Mouse (Mus musculus) ES-E14 (cell line): ENCODE results near the gene St6galnac5. TPM values are rescaled to one million over a fixed set of nuclear protein-coding genes. Genes with fewer than 3 reads are reported as not detected.

Experiments
- DNase-seq: peaks from one replicate; pipeline ENCODE4 v3.0.0-alpha.2; 2013; ENCODE audit warnings: low read depth, low spot score
- H3K27ac ChIP-seq: 2 replicates; pipeline ENCODE4 v1.5.1; 2012; ENCODE audit warnings: low read depth, mild to moderate bottlenecking, low read length, moderate library complexity, mixed read lengths; ENCODE audit not compliant: poor library complexity, insufficient read depth, severe bottlenecking
- H3K36me3 ChIP-seq: 2 replicates; pipeline ENCODE4 v1.6.1; 2012; ENCODE audit warnings: mild to moderate bottlenecking, low read length, moderate library complexity, mixed read lengths; ENCODE audit not compliant: control insufficient read depth, poor library complexity, insufficient read depth, severe bottlenecking
- H3K4me1 ChIP-seq, 2 experiments: fragments of 150-350 bp in 1 of 2; sonication (generic) in 1 of 2; 2 replicates each; pipeline ENCODE4 v1.6.1; 2012; ENCODE audit warnings: low read length in 2 of 2, mild to moderate bottlenecking in 1 of 2, mixed read lengths in 1 of 2; ENCODE audit not compliant: control insufficient read depth in 2 of 2, insufficient read depth in 2 of 2, poor library complexity in 1 of 2
- H3K4me3 ChIP-seq, 2 experiments: fragments of 150-350 bp in 1 of 2; sonication (generic) in 1 of 2; 2 replicates each; pipeline ENCODE4 v1.5.1; 2012; ENCODE audit warnings: low read length in 2 of 2, low read depth in 1 of 2, mild to moderate bottlenecking in 1 of 2, mixed read lengths in 1 of 2; ENCODE audit not compliant: insufficient read depth in 1 of 2, poor library complexity in 1 of 2, severe bottlenecking in 1 of 2
- H3K9ac ChIP-seq: 2 replicates; pipeline ENCODE4 v1.6.1; 2012; ENCODE audit warnings: low read depth, mild to moderate bottlenecking, low read length, mixed read lengths; ENCODE audit not compliant: poor library complexity, insufficient read depth, severe bottlenecking
- H3K9me3 ChIP-seq: fragments of 150-350 bp; sonication (generic); 2 replicates; pipeline ENCODE4 v1.6.1; 2012; ENCODE audit warnings: low read depth, mild to moderate bottlenecking, low read length; ENCODE audit not compliant: control insufficient read depth, insufficient read depth
- CHD2 ChIP-seq: IDR thresholded peaks from 2 replicates; pipeline ENCODE4 v1.6.1; 2014; ENCODE audit warnings: mild to moderate bottlenecking, low read depth, low read length, inconsistent platforms
- HCFC1 ChIP-seq: IDR thresholded peaks from 2 replicates; pipeline ENCODE4 v1.6.1; 2012; ENCODE audit warnings: low read length, inconsistent platforms, borderline replicate concordance; ENCODE audit not compliant: insufficient read depth
- MAFK ChIP-seq: IDR thresholded peaks from 2 replicates; pipeline ENCODE4 v1.6.1; 2014; ENCODE audit warnings: mild to moderate bottlenecking, low read depth, low read length, inconsistent platforms; ENCODE audit not compliant: insufficient read depth
- ZC3H11A ChIP-seq: IDR thresholded peaks from 2 replicates; pipeline ENCODE4 v1.6.1; 2012; ENCODE audit warnings: low read depth, mild to moderate bottlenecking, inconsistent platforms, low read length, borderline replicate concordance
- ZNF384 ChIP-seq: IDR thresholded peaks from 2 replicates; pipeline ENCODE4 v1.6.1; 2012; ENCODE audit warnings: low read depth, low read length, inconsistent platforms
- in situ Hi-C, 2 experiments: fragments of 600-800 bp; cut with MboI; formaldehyde crosslinking; loops; one replicate each; pipeline ENCODE4 v1.15.1; 2025; ENCODE audit warnings: low sequenced_read_pairs in 2 of 2, inconsistent platforms in 1 of 2; ENCODE audit not compliant: unreplicated experiment in 2 of 2
- total RNA-seq: library from RNA; depleted of rRNA; stranded (reverse); fragments of 300-350 nt; gene quantifications from 2 replicates; pipeline ENCODE4 v1.2.3, GENCODE M21; 2012

The St6galnac5 gene
- total RNA-seq, 1 experiment: 0.27 TPM

DNA sequence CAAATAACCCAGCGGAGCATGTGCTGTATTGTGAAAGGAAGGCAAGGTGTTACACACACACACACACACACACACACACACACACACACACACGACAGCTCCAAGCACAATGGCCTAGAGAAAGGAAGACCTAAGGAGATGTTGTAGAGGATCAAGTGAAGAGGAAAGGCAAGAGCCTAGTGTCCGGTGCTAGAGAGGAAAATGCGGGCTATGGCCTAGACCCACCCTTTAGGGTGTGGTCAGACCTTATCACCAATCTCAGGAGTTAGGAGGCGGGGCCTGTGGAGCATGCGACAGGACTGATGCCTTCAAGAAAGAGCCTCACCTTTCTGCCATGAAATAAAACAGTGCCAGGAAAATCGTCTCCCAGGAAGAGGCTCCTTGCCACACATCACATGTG lies 33.5 kb downstream of the St6galnac5 start:
- in situ Hi-C loops: no loop called here
- no peaks in the 10 kb centered on the region for H3K9me3 ChIP-seq
- no peak for DNase-seq
- H3K27ac ChIP-seq: no peak overlapping the region
- TF ChIP-seq HCFC1 (no peak), ZNF384 (no peak), MAFK (no peak), ZC3H11A (no peak), CHD2 (no peak)
- H3K4me3 ChIP-seq: no peak overlapping the region
- no peaks in the 10 kb centered on the region for H3K4me1 ChIP-seq
- no peaks in the 10 kb centered on the region for H3K36me3 ChIP-seq
- H3K9ac ChIP-seq: no peak overlapping the region

DNA sequence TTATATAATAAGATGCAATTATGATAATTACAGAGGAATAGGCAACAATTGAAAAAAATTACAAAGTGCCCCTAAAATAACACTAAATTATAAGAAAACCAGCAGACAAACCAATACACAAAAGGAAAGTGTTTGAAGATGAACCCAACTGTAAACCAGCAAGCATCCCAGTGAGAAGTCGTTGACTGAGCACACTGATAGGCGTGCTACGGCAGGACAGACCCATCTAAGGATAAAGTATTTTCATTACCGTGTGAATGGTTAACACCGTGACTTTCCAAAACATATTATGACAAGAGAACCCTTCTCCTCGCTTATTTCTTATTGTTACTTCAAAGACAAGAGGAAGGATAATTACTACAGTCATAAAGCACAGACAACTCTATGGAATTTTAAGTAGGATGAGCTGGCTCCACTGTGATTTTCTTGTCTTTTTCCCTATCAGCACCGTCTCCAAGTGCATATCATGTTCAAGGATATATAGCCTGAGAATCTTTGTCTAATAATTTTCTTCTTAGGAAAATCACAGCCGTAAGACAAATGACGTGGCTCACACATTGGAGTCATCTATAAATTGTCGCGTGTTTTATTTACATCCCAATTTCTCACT lies 34.9 kb downstream of the St6galnac5 start:
- H3K4me1 ChIP-seq: peaks cover 0 to 4% of the 10 kb centered on the region in 2 experiments; a peak in 1 of 4 replicates
- no peak overlapping the region for H3K4me3 ChIP-seq
- no peak overlapping the region for H3K27ac ChIP-seq
- in situ Hi-C loops: no loop called here
- DNase-seq: no peak
- H3K9ac ChIP-seq: no peak overlapping the region
- H3K36me3 ChIP-seq: no peaks in the 10 kb centered on the region
- H3K9me3 ChIP-seq: no peaks in the 10 kb centered on the region
- TF ChIP-seq MAFK (no peak), ZC3H11A (no peak), CHD2 (no peak), ZNF384 (no peak), HCFC1 (no peak)

DNA sequence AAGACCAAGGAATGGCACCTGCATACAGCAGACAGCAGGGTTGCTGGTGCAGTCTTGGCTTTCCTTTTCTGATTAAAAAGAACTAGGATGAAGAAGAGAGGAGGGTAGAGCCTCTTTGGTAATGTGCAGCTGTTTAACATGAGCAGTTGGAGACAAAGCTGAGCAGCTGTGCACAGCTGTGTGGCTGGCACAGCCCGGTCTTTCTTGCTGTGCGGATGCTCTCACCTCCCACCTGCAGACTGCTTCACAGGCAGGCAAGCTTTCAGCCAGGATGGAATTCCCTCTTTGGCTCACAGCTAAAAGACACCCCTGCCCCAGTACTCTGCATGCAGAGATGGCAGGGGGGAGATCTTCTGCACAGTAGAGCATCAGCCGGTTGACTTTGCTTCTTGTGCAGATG lies 37.3 kb downstream of the St6galnac5 start:
- Histone ChIP-seq H3K4me3 (no peak overlapping the region), H3K36me3 (no peaks in the 10 kb centered on the region)
- in situ Hi-C loops: no loop called here

DNA sequence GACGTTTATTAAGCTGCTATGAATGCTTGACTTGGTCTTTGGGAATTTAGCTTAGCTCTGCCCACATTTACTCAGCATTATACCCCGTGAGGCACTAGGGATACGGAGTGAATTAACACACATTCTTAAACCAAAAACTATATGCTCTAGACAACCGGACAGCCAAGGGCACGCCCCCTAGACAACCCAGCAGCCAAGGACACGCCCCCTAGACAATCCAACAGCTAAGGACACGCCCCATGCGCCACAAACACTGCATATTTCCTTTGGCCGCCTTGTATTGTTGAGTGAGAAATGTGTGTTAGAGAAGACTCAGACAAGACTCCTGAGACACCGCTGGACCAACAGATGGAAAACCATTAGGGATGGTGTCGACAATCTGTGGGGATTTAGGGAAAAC lies 39.1 kb downstream of the St6galnac5 start:
- peaks cover 0 to 4% of the 10 kb centered on the region in 2 experiments; a peak in 1 of 4 replicates for H3K4me1 ChIP-seq
- no peaks in the 10 kb centered on the region for H3K36me3 ChIP-seq
- TF ChIP-seq ZC3H11A: no peak
- no peak for TF ChIP-seq CHD2
- no peak for TF ChIP-seq HCFC1
- TF ChIP-seq ZNF384: no peak
- TF ChIP-seq MAFK: no peak
- H3K4me3 ChIP-seq: no peak overlapping the region; a peak in 1 of 4 replicates
- no peak overlapping the region for H3K9ac ChIP-seq
- in situ Hi-C loops: no loop called here
- no peaks in the 10 kb centered on the region for H3K9me3 ChIP-seq
- H3K27ac ChIP-seq: no peak overlapping the region
- peak; percentile 45 for DNase-seq

More for the DNA sequence above, 37.3 kb downstream of the St6galnac5 start:
- TF ChIP-seq ZC3H11A: no peak
- no peak for TF ChIP-seq CHD2
- no peak for TF ChIP-seq HCFC1
- no peak for TF ChIP-seq MAFK
- TF ChIP-seq ZNF384: no peak
- DNase-seq: no peak
- Histone ChIP-seq H3K27ac (no peak overlapping the region), H3K9ac (no peak overlapping the region), H3K9me3 (no peaks in the 10 kb centered on the region), H3K4me1 (peaks cover 0 to 4% of the 10 kb centered on the region in 2 experiments; a peak in 1 of 4 replicates)
